Mouse (Mus musculus) heart, adult 9 months (tissue): ENCODE measurements at regions not wholly inside any gene's neighbourhood (a gene's known extent, or its start where the extent isn't known, plus 50 kb on each side); places are given as distances from the start of the nearest gene placed in this dataset.

ENCODE experiments used
- DNase-seq, 2 experiments: peaks; one replicate each; pipeline ENCODE4 v3.0.0; 2022; ENCODE audit warnings: low spot score in 2 of 2

- DNase-seq: peak; percentile 41 to 58
These were observed 198.4 kb downstream of the Klf6 start for GRCm38 (mm10) chr13:6059515-6060228.

- DNase-seq: no peak
These were observed 199.1 kb downstream of the Klf6 start for GRCm38 (mm10) chr13:6060229-6060845.

GRCm38 (mm10) chr13:6062305-6062704 lies 201.0 kb downstream of the Klf6 start:
- DNase-seq: no peak

GRCm38 (mm10) chr13:6062729-6063386 lies 201.6 kb downstream of the Klf6 start:
- no peak for DNase-seq

- no peak for DNase-seq
These were observed 215.9 kb downstream of the Klf6 start for GRCm38 (mm10) chr13:6076978-6077825.

GRCm38 (mm10) chr13:6085891-6086290 lies 224.6 kb downstream of the Klf6 start:
- DNase-seq: no peak

- peak in 1 of 2 experiments; percentile 4 for DNase-seq
These were observed 247.9 kb downstream of the Klf6 start for GRCm38 (mm10) chr13:6109018-6109657.

GRCm38 (mm10) chr13:6119703-6120102 lies 258.4 kb downstream of the Klf6 start:
- no peak for DNase-seq

GRCm38 (mm10) chr13:6127311-6127710 lies 266.0 kb downstream of the Klf6 start:
- DNase-seq: no peak

- DNase-seq: no peak
These were observed 267.6 kb downstream of the Klf6 start for GRCm38 (mm10) chr13:6128903-6129302.

GRCm38 (mm10) chr13:6131363-6131762 lies 270.1 kb downstream of the Klf6 start:
- DNase-seq: no peak

GRCm38 (mm10) chr13:6137170-6137569 lies 275.9 kb downstream of the Klf6 start:
- no peak for DNase-seq

- DNase-seq: no peak
These were observed 281.5 kb downstream of the Klf6 start for GRCm38 (mm10) chr13:6142771-6143170.

- DNase-seq: no peak
These were observed 292.4 kb downstream of the Klf6 start for GRCm38 (mm10) chr13:6153657-6154056.

- no peak for DNase-seq
These were observed 294.9 kb downstream of the Klf6 start for GRCm38 (mm10) chr13:6156191-6156590.

- no peak for DNase-seq
These were observed 295.7 kb downstream of the Klf6 start for GRCm38 (mm10) chr13:6157029-6157428.

- no peak for DNase-seq
These were observed 296.7 kb downstream of the Klf6 start for GRCm38 (mm10) chr13:6157946-6158345.

GRCm38 (mm10) chr13:6159412-6159811 lies 298.1 kb downstream of the Klf6 start:
- no peak for DNase-seq

- DNase-seq: no peak
These were observed 304.6 kb downstream of the Klf6 start for GRCm38 (mm10) chr13:6165916-6166315.

- DNase-seq: no peak
These were observed 305.9 kb downstream of the Klf6 start for GRCm38 (mm10) chr13:6167055-6167761.

GRCm38 (mm10) chr13:6173095-6173494 lies 311.8 kb downstream of the Klf6 start:
- DNase-seq: no peak
